Mouse (Mus musculus) stomach, postnatal 0 days (tissue): ENCODE measurements at regions not wholly inside any gene's neighbourhood (a gene's known extent, or its start where the extent isn't known, plus 50 kb on each side); places are given as distances from the start of the nearest gene placed in this dataset.

Experiments used
- CTCF ChIP-seq: IDR thresholded peaks from 2 replicates; pipeline ENCODE4 v1.5.1; 2016; ENCODE audit warnings: antibody characterized with exemption, low read depth, mild to moderate bottlenecking, moderate library complexity
- EP300 ChIP-seq: optimal IDR thresholded peaks from 2 replicates; pipeline ENCODE3; 2016; ENCODE audit warnings: antibody characterized with exemption

GRCm38 (mm10) chr6:84506675-84507074 lies 87.0 kb downstream of the Cyp26b1 start:
- TF ChIP-seq CTCF (peak; percentile 69), EP300 (no peak)
